Mouse (Mus musculus) cerebellum, postnatal 14 days (tissue): ENCODE measurements at regions not wholly inside any gene's neighbourhood (a gene's known extent, or its start where the extent isn't known, plus 50 kb on each side); places are given as distances from the start of the nearest gene placed in this dataset.

Experiments used
- DNase-seq, 2 experiments: peaks; one replicate each; pipeline ENCODE4 v3.0.0; 2021; ENCODE audit warnings: mixed read lengths in 2 of 2

GRCm38 (mm10) chr12:51294971-51295477 is 52.8 kb upstream of the G2e3 start:
- DNase-seq, result no peak

- no peak for DNase-seq
Measured at GRCm38 (mm10) chr12:51278358-51278757, 69.5 kb upstream of the G2e3 start.

- peak; percentile 18 to 30 for DNase-seq
Measured at GRCm38 (mm10) chr12:51275818-51276538, 71.9 kb upstream of the G2e3 start.

- peak; percentile 4 to 16 for DNase-seq
Measured at GRCm38 (mm10) chr12:51273486-51273885, 74.4 kb upstream of the G2e3 start.

- no peak for DNase-seq
Measured at GRCm38 (mm10) chr12:51242839-51243238, 105.0 kb upstream of the G2e3 start.

GRCm38 (mm10) chr12:51241131-51241781 is 106.6 kb upstream of the G2e3 start:
- DNase-seq, result no peak

- no peak for DNase-seq
Measured at GRCm38 (mm10) chr12:51211691-51212090, 136.2 kb upstream of the G2e3 start.

GRCm38 (mm10) chr12:51196289-51196688 is 151.6 kb upstream of the G2e3 start:
- no peak for DNase-seq

GRCm38 (mm10) chr12:51195136-51195535 is 152.7 kb upstream of the G2e3 start:
- no peak for DNase-seq

- DNase-seq, result no peak
Measured at GRCm38 (mm10) chr12:51190754-51191153, 157.1 kb upstream of the G2e3 start.

- DNase-seq, result no peak
Measured at GRCm38 (mm10) chr12:51190186-51190585, 157.7 kb upstream of the G2e3 start.

GRCm38 (mm10) chr12:51188229-51188628 is 159.6 kb upstream of the G2e3 start:
- peak; percentile 46 to 70 for DNase-seq

GRCm38 (mm10) chr12:51187726-51188125 is 160.1 kb upstream of the G2e3 start:
- no peak for DNase-seq

GRCm38 (mm10) chr12:51185751-51186150 is 162.1 kb upstream of the G2e3 start:
- peak; percentile 68 to 71 for DNase-seq

- peak; percentile 5 to 6 for DNase-seq
Measured at GRCm38 (mm10) chr12:51174906-51175756, 172.7 kb upstream of the G2e3 start.

- DNase-seq, result peak; percentile 9 to 26
Measured at GRCm38 (mm10) chr12:51165186-51165585, 182.7 kb upstream of the G2e3 start.

- no peak for DNase-seq
Measured at GRCm38 (mm10) chr12:51160995-51161394, 186.9 kb upstream of the G2e3 start.

GRCm38 (mm10) chr12:51160122-51160521 is 187.7 kb upstream of the G2e3 start:
- DNase-seq, result no peak

GRCm38 (mm10) chr12:51147963-51148362 is 199.9 kb upstream of the G2e3 start:
- DNase-seq, result no peak

- DNase-seq, result no peak
Measured at GRCm38 (mm10) chr12:51143840-51144239, 204.0 kb upstream of the G2e3 start.

GRCm38 (mm10) chr12:51143196-51143595 is 204.7 kb upstream of the G2e3 start:
- no peak for DNase-seq

- peak; percentile 39 to 50 for DNase-seq
Measured at GRCm38 (mm10) chr12:51133676-51134075, 214.2 kb upstream of the G2e3 start.

- peak; percentile 9 to 13 for DNase-seq
Measured at GRCm38 (mm10) chr12:51128274-51128673, 219.6 kb upstream of the G2e3 start.
